Mouse (Mus musculus): ENCODE results near the gene Cgref1.

- no peak for TF ChIP-seq POLR2A (IDR thresholded peaks at IDR 0.05; ENCODE audit: low read depth, low read length)
- TF ChIP-seq CTCF (IDR thresholded peaks at IDR 0.05; ENCODE audit: extremely low read depth, insufficient read depth, insufficient read length, insufficient replicate concordance), result peak; percentile 42; the same call in 1 of the 2 replicates
These were observed 15.3 kb downstream of the Cgref1 start for GRCm38 (mm10) chr5:30930121-30930520.

Data from spleen, adult 2 months (tissue).